ENCODE assay signal across 8 mouse cellular contexts in the genomic region with DNA sequence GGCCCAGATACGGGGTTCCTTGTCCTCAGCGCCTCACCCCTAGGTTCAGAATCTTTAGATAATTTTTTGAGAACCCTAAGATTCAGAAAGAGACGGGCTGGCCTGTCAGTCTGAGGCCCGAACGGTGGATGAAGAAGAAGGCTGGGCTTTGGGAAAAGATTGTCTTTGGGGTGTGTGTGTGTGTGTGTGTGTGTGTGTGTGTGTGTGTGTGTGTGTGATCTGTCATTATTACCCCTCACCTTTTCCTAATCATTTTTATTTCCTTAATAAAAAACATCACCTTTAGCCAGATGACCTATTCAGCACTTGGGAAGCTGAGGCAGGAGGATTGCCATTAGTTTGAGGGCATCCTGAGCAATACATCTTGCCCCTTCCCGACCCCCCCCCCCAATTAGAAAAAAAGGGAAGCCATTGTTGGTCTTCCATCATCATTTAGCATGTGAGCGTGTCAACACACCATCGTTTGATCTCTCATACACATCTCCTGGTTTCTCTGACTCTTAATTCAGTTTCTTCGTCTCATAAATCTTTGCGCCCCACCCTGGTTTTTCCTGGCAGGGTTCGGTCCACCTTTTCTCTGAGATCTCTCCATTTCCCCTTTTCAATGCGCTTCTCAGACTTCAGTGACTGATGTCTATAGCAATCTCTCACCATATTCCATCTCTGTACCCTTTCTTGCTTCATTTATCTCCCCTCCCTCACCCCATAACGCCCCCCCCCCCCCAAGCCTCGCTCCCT. TPM values are rescaled to one million over a fixed set of nuclear protein-coding genes. Genes with fewer than 3 reads are reported as not detected.
DNase-seq lines count a peak whose midpoint lies in the region; ATAC-seq and TF ChIP-seq lines count a peak whose summit lies in the region.

No protein-coding gene starts in this region.

- H3K4me2 ChIP-seq in lung, embryonic 16.5 days (ENCODE audit: low read depth, low read length) = peak overlapping the region; percentile 72
- H3K4me2 ChIP-seq in forebrain, embryonic 14.5 days (ENCODE audit: low read length) = peak overlapping the region; percentile 100
- peak overlapping the region; percentile 98 for H3K4me2 ChIP-seq in limb, embryonic 12.5 days

- H3K4me1 ChIP-seq in lung, embryonic 16.5 days (replicated peaks; ENCODE audit: control insufficient read depth, insufficient read depth, low read length) = peaks cover 43% of the 10 kb centered on the region
- peaks cover 40% of the 10 kb centered on the region for H3K4me1 ChIP-seq in forebrain, embryonic 14.5 days (ENCODE audit: control insufficient read depth, insufficient read depth, low read length)
- H3K4me1 ChIP-seq in limb, embryonic 12.5 days (replicated peaks) = peaks cover 54% of the 10 kb centered on the region
- H3K4me1 ChIP-seq in small intestine, adult 2 months (ENCODE audit: control insufficient read depth, insufficient read depth, insufficient read length, low read length) = peaks cover 31% of the 10 kb centered on the region

- no peak for TF ChIP-seq POLR2A in small intestine, adult 2 months (IDR thresholded peaks at IDR 0.05; ENCODE audit: low read depth, low read length)

- WGBS in lung, embryonic 16.5 days = 15% methylated on average over 13 of the region's 14 CpGs
- WGBS in forebrain, embryonic 14.5 days = 14% methylated on average over 12 of the region's 14 CpGs
- 23% methylated on average over 13 of the region's 14 CpGs for WGBS in limb, embryonic 12.5 days
- WGBS in small intestine, adult 2 months = 8% methylated on average over 14 of the region's 14 CpGs

- H3K36me3 ChIP-seq in lung, embryonic 16.5 days (ENCODE audit: control insufficient read depth, insufficient read depth, low read length) = peaks cover 10% of the 10 kb centered on the region
- peaks cover 10% of the 10 kb centered on the region for H3K36me3 ChIP-seq in forebrain, embryonic 14.5 days (ENCODE audit: control insufficient read depth, insufficient read depth, low read length)
- H3K36me3 ChIP-seq in limb, embryonic 12.5 days = peaks cover 13% of the 10 kb centered on the region
- H3K36me3 ChIP-seq in small intestine, adult 2 months (ENCODE audit: control insufficient read depth, insufficient read depth, low read length) = peaks cover 8% of the 10 kb centered on the region

- H3K9me3 ChIP-seq in lung, embryonic 16.5 days (ENCODE audit: control insufficient read depth, low read length) = no peaks in the 10 kb centered on the region
- H3K9me3 ChIP-seq in forebrain, embryonic 14.5 days (replicated peaks; ENCODE audit: control insufficient read depth, low read length) = no peaks in the 10 kb centered on the region
- H3K9me3 ChIP-seq in limb, embryonic 12.5 days = no peaks in the 10 kb centered on the region

- H3K9ac ChIP-seq in lung, embryonic 16.5 days (ENCODE audit: low read length) = peak overlapping the region; percentile 95
- peak overlapping the region; percentile 100 for H3K9ac ChIP-seq in forebrain, embryonic 14.5 days (ENCODE audit: low read length)
- 0 out of 2 replicates have a peak overlapping the region, but pooled peaks have one; percentile 100 for H3K9ac ChIP-seq in limb, embryonic 12.5 days (replicated peaks)

- ATAC-seq in lung, embryonic 16.5 days (ENCODE audit: low read depth) = no peak
- ATAC-seq in forebrain, embryonic 14.5 days = no peak
- ATAC-seq in limb, embryonic 12.5 days (ENCODE audit: insufficient number of reproducible peaks, insufficient read depth, low FRiP score, low TSS enrichment, low read depth) = no peak

- no peak for DNase-seq in lung, adult 18-20 months
- DNase-seq in forebrain, embryonic 14.5 days (ENCODE audit: low spot score) = no peak
- DNase-seq in thymus, postnatal 36 days = no peak
- no peak for DNase-seq in right cerebral cortex, adult 2 months (ENCODE audit: low spot score in 2 of 2)
- DNase-seq in testis, postnatal 14 days (ENCODE audit: low spot score) = no peak

- peak overlapping the region; percentile 95 for H3K4me3 ChIP-seq in lung, embryonic 16.5 days (ENCODE audit: low read length)
- H3K4me3 ChIP-seq in forebrain, embryonic 14.5 days (ENCODE audit: low read depth, low read length) = peak overlapping the region; percentile 93
- H3K4me3 ChIP-seq in limb, embryonic 12.5 days (replicated peaks) = peak overlapping the region; percentile 97
- peak overlapping the region; percentile 29 for H3K4me3 ChIP-seq in small intestine, adult 2 months (ENCODE audit: low read depth, low read length)

- H3K27ac ChIP-seq in lung, embryonic 16.5 days (ENCODE audit: low read length) = peak overlapping the region; percentile 100
- H3K27ac ChIP-seq in forebrain, embryonic 14.5 days (ENCODE audit: low read depth, low read length) = peak overlapping the region; percentile 100
- peak overlapping the region; percentile 100 for H3K27ac ChIP-seq in limb, embryonic 12.5 days
- H3K27ac ChIP-seq in small intestine, adult 2 months (ENCODE audit: insufficient read depth, low read depth, low read length) = peak overlapping the region; percentile 94

- TF ChIP-seq CTCF in small intestine, adult 2 months (IDR thresholded peaks at IDR 0.05; ENCODE audit: extremely low read depth, insufficient read length, insufficient replicate concordance, low read depth, low read length) = no peak

- H3K27me3 ChIP-seq in lung, embryonic 16.5 days (ENCODE audit: control insufficient read depth, insufficient read depth, low read depth, low read length) = no peaks in the 10 kb centered on the region
- no peaks in the 10 kb centered on the region for H3K27me3 ChIP-seq in forebrain, embryonic 14.5 days (replicated peaks; ENCODE audit: control insufficient read depth, insufficient read depth, low read length)
- H3K27me3 ChIP-seq in limb, embryonic 12.5 days = no peaks in the 10 kb centered on the region
- H3K27me3 ChIP-seq in small intestine, adult 2 months (ENCODE audit: control insufficient read depth, insufficient read depth, low read length) = no peaks in the 10 kb centered on the region

RNA-seq across cellular contexts. Expression of gene Ptms, which starts 0.8 kb away (rescaled TPM):
- polyA plus RNA-seq in lung, embryonic 16.5 days (2015; fragmentation: Nextera tagmentation; extraction: Ambion mirVana) = 341 and 346 TPM in 2 replicates
- polyA plus RNA-seq in forebrain, embryonic 14.5 days (2014; fragmentation: Nextera tagmentation; extraction: Ambion mirVana) = 479 and 481 TPM in 2 replicates
- polyA plus RNA-seq in limb, embryonic 12.5 days (2016; fragmentation: Nextera tagmentation; extraction: Ambion mirVana) = 325 and 346 TPM in 2 replicates
- polyA plus RNA-seq in small intestine, adult 2 months (2012; rRNA removed) = 683 and 1,784 TPM in 2 replicates

RNA-seq across cellular contexts. Expression of gene Lag3, which starts 7.6 kb away (rescaled TPM):
- polyA plus RNA-seq in lung, embryonic 16.5 days (2015; fragmentation: Nextera tagmentation; extraction: Ambion mirVana) = 1.2 TPM in 2 replicates
- 1.2 and 2.7 TPM in 2 replicates for polyA plus RNA-seq in forebrain, embryonic 14.5 days (2014; fragmentation: Nextera tagmentation; extraction: Ambion mirVana)
- 2.2 TPM in 2 replicates for polyA plus RNA-seq in limb, embryonic 12.5 days (2016; fragmentation: Nextera tagmentation; extraction: Ambion mirVana)
- polyA plus RNA-seq in small intestine, adult 2 months (2012; rRNA removed) = 4.5 and 7.0 TPM in 2 replicates

RNA-seq across cellular contexts. Expression of gene Mlf2, which starts 12.1 kb away (rescaled TPM):
- polyA plus RNA-seq in lung, embryonic 16.5 days (2015; fragmentation: Nextera tagmentation; extraction: Ambion mirVana) = 317 and 323 TPM in 2 replicates
- polyA plus RNA-seq in forebrain, embryonic 14.5 days (2014; fragmentation: Nextera tagmentation; extraction: Ambion mirVana) = 470 and 520 TPM in 2 replicates
- 401 and 407 TPM in 2 replicates for polyA plus RNA-seq in limb, embryonic 12.5 days (2016; fragmentation: Nextera tagmentation; extraction: Ambion mirVana)
- polyA plus RNA-seq in small intestine, adult 2 months (2012; rRNA removed) = 212 and 412 TPM in 2 replicates

RNA-seq across cellular contexts. Expression of gene Cd4, which starts 31.0 kb away (rescaled TPM):
- 0.13 and 0.44 TPM in 2 replicates for polyA plus RNA-seq in lung, embryonic 16.5 days (2015; fragmentation: Nextera tagmentation; extraction: Ambion mirVana)
- 0.29 and 0.38 TPM in 2 replicates for polyA plus RNA-seq in forebrain, embryonic 14.5 days (2014; fragmentation: Nextera tagmentation; extraction: Ambion mirVana)
- 0.15 TPM in 1 of 2 replicates, not detected in the other for polyA plus RNA-seq in limb, embryonic 12.5 days (2016; fragmentation: Nextera tagmentation; extraction: Ambion mirVana)
- polyA plus RNA-seq in small intestine, adult 2 months (2012; rRNA removed) = 3.7 and 5.8 TPM in 2 replicates

RNA-seq across cellular contexts. Expression of gene Cops7a, which starts 46.3 kb away (rescaled TPM):
- polyA plus RNA-seq in lung, embryonic 16.5 days (2015; fragmentation: Nextera tagmentation; extraction: Ambion mirVana) = 138 and 153 TPM in 2 replicates
- 96.5 and 105 TPM in 2 replicates for polyA plus RNA-seq in forebrain, embryonic 14.5 days (2014; fragmentation: Nextera tagmentation; extraction: Ambion mirVana)
- polyA plus RNA-seq in limb, embryonic 12.5 days (2016; fragmentation: Nextera tagmentation; extraction: Ambion mirVana) = 114 and 124 TPM in 2 replicates
- polyA plus RNA-seq in small intestine, adult 2 months (2012; rRNA removed) = 82.6 and 131 TPM in 2 replicates

Comparison
In these comparisons a context has a peak if more than half of its experiments do, and no peak if none do; other contexts are left out.
1. H3K4me3 ChIP-seq: peak in every context shown above with its lines; median percentile 97 in limb, embryonic 12.5 days; 95 in lung, embryonic 16.5 days; 93 in forebrain, embryonic 14.5 days; 29 in small intestine, adult 2 months.